Mouse (Mus musculus): ENCODE data around the gene Mrpl1. TPM values are rescaled to one million over a fixed set of nuclear protein-coding genes. Genes with fewer than 3 reads are reported as not detected.
A peak's percentile ranks its signal among the peaks of the same experiment; 100 is the strongest.

The Mrpl1 gene
- polyA plus RNA-seq, 1 experiment, result 6.8 TPM

DNA sequence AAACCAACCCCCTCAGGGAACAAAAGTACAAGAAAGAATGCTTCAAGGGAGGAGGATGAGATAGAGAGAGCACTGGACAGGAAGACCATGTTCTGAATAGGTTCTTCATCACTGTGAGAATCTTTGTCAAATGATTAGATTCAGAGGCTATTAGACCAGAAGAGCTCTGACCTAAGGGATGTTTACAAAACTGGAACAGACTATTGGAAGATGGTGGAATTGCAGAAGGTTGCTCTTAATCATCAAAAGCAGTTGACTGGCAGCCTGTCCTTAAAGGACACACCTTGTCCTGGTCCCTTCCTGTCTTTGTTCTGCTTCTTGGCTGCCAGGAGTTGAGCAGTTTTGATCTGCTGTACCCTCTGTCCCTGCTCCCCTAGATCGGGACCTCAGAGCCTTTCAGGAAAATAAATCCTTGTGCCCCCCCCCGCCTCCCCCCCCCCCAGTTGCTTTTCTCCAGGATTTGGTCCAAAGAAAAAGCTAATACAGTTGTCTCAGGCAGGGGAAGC lies 12.7 kb upstream of the Mrpl1 start:
- TF ChIP-seq CTCF (IDR thresholded peaks at IDR 0.05; ENCODE audit: control insufficient read depth, insufficient read depth, low read length), result no peak
- TF ChIP-seq POLR2A (IDR thresholded peaks at IDR 0.05; ENCODE audit: borderline replicate concordance, control insufficient read depth, low read depth, low read length), result no peak
- Histone ChIP-seq H3K4me1 (ENCODE audit: control insufficient read depth, insufficient read depth, low read length) (no peaks in the 10 kb centered on the region), H3K4me3 (replicated peaks; ENCODE audit: control insufficient read depth, low read depth, low read length) (no peak overlapping the region), H3K27ac (ENCODE audit: control insufficient read depth, insufficient read depth, low read depth, low read length, poor library complexity) (no peak overlapping the region)
- WGBS, result 63% methylated on average over 2 of the region's 2 CpGs

DNA sequence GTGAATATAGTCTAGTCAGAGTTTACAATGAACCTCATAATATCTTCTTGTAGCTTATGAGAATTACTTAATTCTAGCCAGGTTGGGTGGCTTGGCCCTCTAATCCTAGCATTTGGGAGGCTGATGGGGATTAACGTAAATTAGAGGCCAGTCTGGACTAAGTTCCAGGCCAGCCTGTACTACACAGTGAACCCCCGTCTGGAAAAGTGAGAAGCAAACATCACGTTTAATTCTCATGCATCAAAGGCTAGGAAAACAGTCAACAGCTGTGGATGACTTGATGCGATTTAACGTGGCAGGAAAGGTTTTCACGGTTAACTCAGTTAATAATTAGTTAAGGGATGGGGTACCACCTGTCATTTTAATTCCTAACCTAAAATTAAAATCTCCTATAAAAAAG lies 11.0 kb upstream of the Mrpl1 start:
- TF ChIP-seq CTCF (IDR thresholded peaks at IDR 0.05; ENCODE audit: control insufficient read depth, insufficient read depth, low read length), result no peak
- TF ChIP-seq POLR2A (IDR thresholded peaks at IDR 0.05; ENCODE audit: borderline replicate concordance, control insufficient read depth, low read depth, low read length), result no peak
- WGBS, result 90% methylated on average over 6 of the region's 6 CpGs
- Histone ChIP-seq H3K4me1 (ENCODE audit: control insufficient read depth, insufficient read depth, low read length) (no peaks in the 10 kb centered on the region), H3K27ac (ENCODE audit: control insufficient read depth, insufficient read depth, low read depth, low read length, poor library complexity) (no peak overlapping the region), H3K4me3 (replicated peaks; ENCODE audit: control insufficient read depth, low read depth, low read length) (no peak overlapping the region)

DNA sequence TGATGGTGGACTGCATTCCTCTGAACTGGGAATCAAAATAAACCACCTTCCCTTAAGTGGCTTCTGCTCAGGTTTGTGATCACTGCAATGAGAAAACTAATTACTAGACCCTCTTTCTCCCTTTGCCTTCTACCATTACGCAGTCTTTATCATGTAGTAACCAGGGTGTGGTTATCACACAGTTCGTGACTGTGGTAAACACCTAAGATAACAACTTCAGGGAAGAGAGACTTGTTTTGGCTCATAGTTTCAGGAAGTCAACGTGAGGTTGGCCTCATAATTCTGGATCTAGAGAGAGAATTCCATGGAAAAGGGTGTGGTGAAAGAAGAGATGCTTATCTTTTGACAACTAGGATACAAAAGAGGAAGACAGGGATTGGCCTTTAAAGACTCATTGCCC lies 9.0 kb upstream of the Mrpl1 start:
- H3K27ac ChIP-seq (ENCODE audit: control insufficient read depth, insufficient read depth, low read depth, low read length, poor library complexity), result no peak overlapping the region
- TF ChIP-seq POLR2A (IDR thresholded peaks at IDR 0.05; ENCODE audit: borderline replicate concordance, control insufficient read depth, low read depth, low read length), result no peak
- H3K4me1 ChIP-seq (ENCODE audit: control insufficient read depth, insufficient read depth, low read length), result no peaks in the 10 kb centered on the region
- H3K4me3 ChIP-seq (replicated peaks; ENCODE audit: control insufficient read depth, low read depth, low read length), result no peak overlapping the region
- 54% methylated on average over 3 of the region's 3 CpGs for WGBS

DNA sequence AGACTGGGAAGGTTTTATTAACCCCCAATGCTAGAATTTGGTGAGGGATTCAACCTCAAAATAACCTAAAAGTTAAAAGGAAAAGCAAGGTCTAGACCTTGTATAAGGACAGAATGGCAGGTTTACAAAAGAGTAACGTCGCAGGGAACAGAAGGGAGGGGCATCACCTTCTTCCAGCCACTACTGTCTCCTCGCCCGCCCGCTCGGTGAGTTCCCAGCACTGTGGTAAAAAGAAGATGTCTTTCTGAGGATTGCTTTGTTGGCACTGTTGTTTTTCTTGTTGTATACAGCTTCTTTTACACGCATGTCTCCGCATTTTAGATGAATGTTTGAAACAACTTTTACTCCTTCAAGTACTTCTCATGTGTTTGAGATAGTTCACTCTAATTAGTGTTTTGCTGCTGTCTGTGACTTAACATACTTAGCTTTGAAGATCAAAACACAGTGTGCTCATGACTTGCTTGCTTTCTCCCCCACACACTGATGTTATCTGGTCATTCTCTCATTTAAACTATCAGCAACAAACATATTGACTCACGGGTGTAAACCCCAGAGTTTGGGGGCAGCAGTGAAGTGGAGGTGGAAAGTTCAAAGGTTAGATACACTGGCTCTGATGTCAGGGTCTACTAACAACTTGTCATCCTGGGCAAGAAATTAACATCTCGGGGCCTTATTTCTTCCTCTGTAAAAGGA lies 7.7 kb upstream of the Mrpl1 start:
- no peak for TF ChIP-seq POLR2A (IDR thresholded peaks at IDR 0.05; ENCODE audit: borderline replicate concordance, control insufficient read depth, low read depth, low read length)
- no peak for TF ChIP-seq CTCF (IDR thresholded peaks at IDR 0.05; ENCODE audit: control insufficient read depth, insufficient read depth, low read length)

DNA sequence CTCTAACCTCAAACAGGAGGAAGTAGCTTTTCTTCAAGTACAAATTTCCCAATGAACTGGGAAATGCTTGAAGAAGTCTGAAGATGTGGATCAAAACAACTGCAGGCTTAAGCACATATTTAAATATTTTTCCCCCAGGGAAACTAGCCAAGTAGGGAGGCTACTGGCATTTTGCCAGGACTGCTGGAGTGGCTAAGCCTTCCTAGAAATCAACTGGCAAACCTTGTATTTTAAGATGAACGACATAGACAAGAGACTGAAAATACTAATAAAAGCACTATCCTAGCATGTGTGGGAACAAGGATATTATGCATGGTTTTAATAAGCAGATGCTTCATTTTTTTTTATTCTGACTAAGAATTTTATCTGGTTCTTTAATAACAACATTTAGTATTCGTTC lies 2.4 kb upstream of the Mrpl1 start:
- WGBS, result 26% methylated on average over 2 of the region's 2 CpGs
- H3K27ac ChIP-seq (ENCODE audit: control insufficient read depth, insufficient read depth, low read depth, low read length, poor library complexity), result no peak overlapping the region
- peaks cover 3% of the 10 kb centered on the region for H3K4me1 ChIP-seq (ENCODE audit: control insufficient read depth, insufficient read depth, low read length)
- TF ChIP-seq POLR2A (IDR thresholded peaks at IDR 0.05; ENCODE audit: borderline replicate concordance, control insufficient read depth, low read depth, low read length) (no peak), CTCF (IDR thresholded peaks at IDR 0.05; ENCODE audit: control insufficient read depth, insufficient read depth, low read length) (no peak)
- no peak overlapping the region for H3K4me3 ChIP-seq (replicated peaks; ENCODE audit: control insufficient read depth, low read depth, low read length)

More for the DNA sequence above, 7.7 kb upstream of the Mrpl1 start:
- no peak overlapping the region for H3K4me3 ChIP-seq (replicated peaks; ENCODE audit: control insufficient read depth, low read depth, low read length)
- no peak overlapping the region for H3K27ac ChIP-seq (ENCODE audit: control insufficient read depth, insufficient read depth, low read depth, low read length, poor library complexity)
- H3K4me1 ChIP-seq (ENCODE audit: control insufficient read depth, insufficient read depth, low read length), result no peaks in the 10 kb centered on the region
- 87% methylated on average over 10 of the region's 10 CpGs for WGBS

DNA sequence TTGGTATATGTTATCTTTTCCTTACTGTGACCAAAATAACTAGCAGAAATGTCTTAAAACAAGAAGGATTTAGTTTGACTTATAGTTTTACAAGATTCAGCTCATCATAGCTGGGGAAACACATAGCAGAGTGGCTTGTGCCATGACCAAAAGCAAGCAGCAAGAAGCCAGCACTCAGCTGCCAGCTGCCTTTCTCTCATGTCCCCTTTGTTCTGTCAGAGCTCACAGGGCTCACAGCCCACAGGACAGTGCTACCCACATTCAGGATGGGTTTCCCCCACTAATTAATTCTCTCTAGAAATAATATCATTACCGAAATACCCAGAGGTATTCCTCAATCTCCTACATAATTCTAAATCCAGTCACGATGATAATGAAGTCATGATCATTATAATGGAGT lies 1.8 kb upstream of the Mrpl1 start:
- H3K4me3 ChIP-seq (replicated peaks; ENCODE audit: control insufficient read depth, low read depth, low read length), result no peak overlapping the region
- TF ChIP-seq POLR2A (IDR thresholded peaks at IDR 0.05; ENCODE audit: borderline replicate concordance, control insufficient read depth, low read depth, low read length) (no peak), CTCF (IDR thresholded peaks at IDR 0.05; ENCODE audit: control insufficient read depth, insufficient read depth, low read length) (no peak)
- WGBS, result 88% methylated on average over 2 of the region's 2 CpGs
- H3K4me1 ChIP-seq (ENCODE audit: control insufficient read depth, insufficient read depth, low read length), result peaks cover 3% of the 10 kb centered on the region
- no peak overlapping the region for H3K27ac ChIP-seq (ENCODE audit: control insufficient read depth, insufficient read depth, low read depth, low read length, poor library complexity)

DNA sequence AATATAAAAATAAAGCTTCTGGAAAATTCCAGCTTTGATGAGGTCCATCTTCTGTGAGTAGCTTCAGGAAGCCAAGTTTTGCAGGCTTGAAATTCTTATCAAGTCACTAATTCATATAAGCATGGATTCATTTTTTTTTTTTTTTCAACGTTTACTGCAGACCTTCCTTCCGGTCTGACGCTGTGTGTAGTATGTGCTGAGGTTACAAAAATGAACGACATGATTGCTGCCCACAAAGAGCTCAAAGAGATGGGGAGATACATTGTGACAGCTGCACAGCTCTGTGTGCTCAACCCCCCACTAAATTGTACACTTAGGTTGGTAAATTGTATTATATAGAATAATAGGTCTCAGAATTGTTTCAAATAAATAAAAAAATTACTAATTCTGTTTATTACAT lies 750 bp upstream of the Mrpl1 start:
- H3K27ac ChIP-seq (ENCODE audit: control insufficient read depth, insufficient read depth, low read depth, low read length, poor library complexity), result no peak overlapping the region

DNA sequence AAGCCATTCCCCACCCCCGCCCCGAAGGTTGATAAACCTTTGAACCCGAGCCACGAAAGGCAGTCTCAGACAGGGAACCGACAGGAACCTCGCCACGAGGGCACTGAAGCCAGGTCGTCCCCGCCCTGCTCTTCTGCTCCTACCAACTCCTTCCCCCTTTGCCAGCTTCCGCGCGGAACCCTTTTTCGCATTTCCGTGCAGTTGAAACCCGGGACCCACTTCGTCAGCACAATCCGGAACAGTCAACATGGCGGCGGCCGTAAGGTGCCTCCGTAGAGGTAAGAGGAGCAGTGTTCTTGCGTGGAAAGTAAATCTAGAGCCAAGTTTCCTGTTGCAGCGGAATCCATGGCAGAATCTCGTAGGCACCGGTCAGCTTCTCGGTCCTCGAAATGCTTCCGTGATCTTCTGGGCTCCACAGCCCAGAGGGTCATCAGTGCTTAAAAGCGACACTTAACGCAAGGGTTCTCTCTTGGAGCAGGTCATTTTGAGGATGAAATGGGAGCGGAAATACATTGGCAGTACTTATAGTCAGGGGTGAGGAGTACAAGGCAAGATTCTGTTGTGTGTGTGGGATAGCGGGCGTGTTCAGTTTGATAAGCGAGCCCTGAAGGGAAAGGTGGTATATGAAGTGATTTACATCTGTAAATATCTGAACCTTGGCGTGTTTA lies 757 bp downstream of the Mrpl1 start:
- Histone ChIP-seq H3K27ac (ENCODE audit: control insufficient read depth, insufficient read depth, low read depth, low read length, poor library complexity) (peak overlapping the region; percentile 88; the same call in 1 of the 2 replicates), H3K4me3 (replicated peaks; ENCODE audit: control insufficient read depth, low read depth, low read length) (peak overlapping the region; percentile 80), H3K4me1 (ENCODE audit: control insufficient read depth, insufficient read depth, low read length) (peaks cover 3% of the 10 kb centered on the region)
- TF ChIP-seq CTCF (IDR thresholded peaks at IDR 0.05; ENCODE audit: control insufficient read depth, insufficient read depth, low read length) (peak; percentile 2; the same call in 1 of the 2 replicates), POLR2A (IDR thresholded peaks at IDR 0.05; ENCODE audit: borderline replicate concordance, control insufficient read depth, low read depth, low read length) (peak; percentile 94)
- under 1% methylated on average over 35 of the region's 35 CpGs for WGBS

More for the DNA sequence above, 750 bp upstream of the Mrpl1 start:
- H3K4me3 ChIP-seq (replicated peaks; ENCODE audit: control insufficient read depth, low read depth, low read length), result no peak overlapping the region
- TF ChIP-seq POLR2A (IDR thresholded peaks at IDR 0.05; ENCODE audit: borderline replicate concordance, control insufficient read depth, low read depth, low read length) (no peak), CTCF (IDR thresholded peaks at IDR 0.05; ENCODE audit: control insufficient read depth, insufficient read depth, low read length) (no peak)
- 2% methylated on average over 4 of the region's 4 CpGs for WGBS
- H3K4me1 ChIP-seq (ENCODE audit: control insufficient read depth, insufficient read depth, low read length), result peaks cover 3% of the 10 kb centered on the region

Data from bone marrow, adult 2 months (tissue).